Mouse (Mus musculus) adrenal gland, postnatal 10 days (tissue): Measurements from ENCODE around the gene Slc25a1. TPM values are rescaled to one million over a fixed set of nuclear protein-coding genes. Genes with fewer than 3 reads are reported as not detected.

Source experiments
- DNase-seq: peaks from one replicate; pipeline ENCODE4 v3.0.0; 2021; ENCODE audit warnings: mixed read lengths
- total RNA-seq, 2 experiments: library from RNA; stranded (reverse); gene quantifications; 2 replicates each; pipeline ENCODE4 v1.2.3; 2021

Slc25a1 gene
- total RNA-seq, 2 experiments from 2014 or later = 115 to 121 TPM

DNA sequence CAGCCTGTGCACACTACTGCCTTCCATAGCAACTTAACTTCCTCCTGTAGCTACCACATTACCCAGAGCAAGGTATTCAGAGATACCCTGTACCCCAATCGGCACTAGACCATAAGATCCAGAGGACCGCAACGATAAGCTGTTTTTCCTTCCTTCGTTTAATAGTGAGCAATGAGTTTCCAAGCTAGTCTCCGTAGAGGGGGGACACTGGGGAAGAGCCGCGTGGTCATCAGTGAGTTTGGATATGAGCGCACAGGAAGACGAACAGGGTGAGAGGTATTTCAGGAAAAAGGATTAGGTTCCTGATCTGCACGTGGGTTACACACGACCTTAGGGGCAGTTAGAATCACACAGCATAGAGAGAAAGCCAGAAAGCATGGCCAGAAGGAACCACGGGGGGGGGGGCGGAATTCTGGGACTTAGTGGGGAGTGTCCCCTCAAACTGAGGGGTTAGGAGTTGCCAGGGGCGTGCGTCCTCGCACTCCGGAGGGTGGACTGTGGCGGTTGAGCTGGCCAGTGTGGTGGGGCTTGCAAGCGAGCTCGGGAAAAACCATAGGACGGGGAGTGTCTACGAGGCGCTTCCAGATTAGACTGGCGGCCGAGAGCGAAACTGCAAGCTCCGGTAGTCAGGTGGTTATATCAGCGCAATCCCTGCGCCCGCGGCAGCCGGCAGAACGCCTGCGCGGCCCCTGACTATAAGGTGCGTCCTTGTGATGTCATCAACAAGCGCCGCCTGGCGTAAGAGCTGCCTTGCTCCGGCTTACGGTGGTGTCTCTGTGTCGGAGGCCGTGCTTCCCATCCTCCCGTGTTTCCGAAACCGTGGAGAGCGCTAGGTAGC, 6.5 kb downstream of the Slc25a1 start:
- peak; percentile 97 for DNase-seq

DNA sequence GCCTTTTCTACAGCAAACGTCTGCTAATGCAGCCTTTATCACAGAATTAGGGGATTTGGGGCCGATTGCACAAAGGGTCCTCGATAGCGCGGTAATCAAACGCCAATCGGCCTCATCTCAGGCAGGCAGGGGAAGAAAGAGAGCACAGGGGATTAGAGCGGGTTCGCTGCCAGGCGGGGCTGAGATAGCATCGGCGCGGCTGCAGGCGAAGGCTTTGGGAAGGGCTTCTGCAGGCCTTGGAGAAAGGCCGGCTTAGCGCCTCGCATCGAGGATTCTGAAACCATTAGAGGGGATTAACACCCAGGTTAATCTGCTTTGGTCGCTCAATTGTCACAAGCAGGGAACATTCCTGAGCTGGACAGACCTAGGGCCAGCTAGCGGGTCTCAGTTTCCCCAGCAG, 7.4 kb downstream of the Slc25a1 start:
- no peak for DNase-seq

DNA sequence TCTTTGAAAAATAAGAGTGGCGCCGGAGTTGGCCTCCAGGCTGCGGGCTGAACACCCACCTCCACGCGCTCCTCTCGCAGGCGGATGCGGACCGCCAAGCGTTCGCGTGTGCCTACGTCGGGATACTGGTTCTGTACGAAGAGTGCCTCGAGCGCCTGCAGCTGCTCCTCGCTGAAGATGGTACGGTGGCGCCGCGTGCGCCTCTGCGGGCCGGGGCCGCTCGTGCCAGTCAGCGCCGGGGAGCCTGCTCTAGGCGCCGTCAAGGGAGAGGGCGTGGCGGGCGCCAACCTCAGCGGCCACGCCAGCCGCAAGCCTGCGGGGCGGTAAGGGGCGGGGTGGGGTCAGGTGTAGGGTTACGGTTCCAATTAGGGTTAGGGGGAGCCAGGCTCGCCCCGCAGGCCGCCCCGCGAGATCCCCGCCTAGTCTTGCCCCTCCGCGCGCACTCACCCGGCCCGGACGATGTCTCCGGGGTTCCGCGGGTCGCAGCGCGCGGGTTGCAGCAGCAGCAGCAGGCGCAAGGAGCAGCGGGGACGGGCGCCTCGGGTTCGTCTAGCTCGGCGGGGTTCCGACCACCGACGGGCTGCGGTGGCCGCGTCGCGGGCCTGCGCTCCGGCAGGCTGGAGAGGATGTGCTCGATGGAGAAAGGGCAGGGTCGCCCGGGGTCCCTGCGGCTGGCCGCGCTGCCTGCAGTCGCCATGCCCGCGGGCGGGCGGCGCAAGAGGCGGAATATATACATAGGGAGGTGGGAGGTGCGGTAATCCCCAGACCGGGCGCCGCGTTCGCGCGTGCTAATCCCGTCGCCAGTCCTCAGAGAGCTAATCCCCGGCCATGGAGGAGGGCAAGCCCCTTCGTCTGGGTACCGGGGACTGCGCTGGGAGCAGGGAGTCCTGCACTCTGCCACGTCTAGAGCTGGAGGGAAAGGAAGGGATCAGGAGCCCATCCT, 13.4 kb downstream of the Slc25a1 start, which contains the start of gene Gsc2:
TSS of gene Gsc2 (minus strand) at position 753 of the 943 bp plus-strand sequence.
- DNase-seq = peak; percentile 44

GRCm38 (mm10) chr16:17911052-17911595, 16.9 kb downstream of the Slc25a1 start, which contains the start of gene Ess2:
Gene Ess2 (minus strand): TSS chr16:17911348.
- peak; percentile 90 for DNase-seq

GRCm38 (mm10) chr16:17898462-17898861, 29.6 kb downstream of the Slc25a1 start, which contains the start of the genes Dgcr2 and Tssk2:
Gene Dgcr2 (minus strand): TSS chr16:17898562.
Gene Tssk2 (plus strand): TSS chr16:17898637.
- DNase-seq = no peak

DNA sequence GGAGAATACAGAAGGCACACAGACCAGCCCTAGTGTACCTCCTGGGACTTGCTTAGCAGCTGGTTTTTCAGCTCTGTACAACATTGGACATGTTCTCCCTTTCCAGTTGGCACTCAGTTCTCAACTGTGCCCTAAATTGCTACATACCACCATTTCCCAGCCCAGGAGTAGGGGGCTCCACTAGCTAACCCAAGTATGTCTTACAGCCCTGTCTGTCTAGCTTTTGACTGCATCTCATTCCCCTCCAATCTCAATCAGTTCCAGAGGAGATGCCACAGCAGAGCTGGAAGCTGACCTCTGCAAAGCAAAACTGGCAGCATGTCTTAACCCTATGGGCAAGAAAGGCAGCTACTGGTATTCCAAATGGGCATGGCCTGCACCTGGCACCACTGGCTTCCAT, 31.9 kb downstream of the Slc25a1 start:
- no peak for DNase-seq

- no peak for DNase-seq
Measured at GRCm38 (mm10) chr16:17893923-17894322, 34.1 kb downstream of the Slc25a1 start, which contains the start of gene Tssk1. Gene Tssk1 (plus strand): TSS chr16:17894223.

DNA sequence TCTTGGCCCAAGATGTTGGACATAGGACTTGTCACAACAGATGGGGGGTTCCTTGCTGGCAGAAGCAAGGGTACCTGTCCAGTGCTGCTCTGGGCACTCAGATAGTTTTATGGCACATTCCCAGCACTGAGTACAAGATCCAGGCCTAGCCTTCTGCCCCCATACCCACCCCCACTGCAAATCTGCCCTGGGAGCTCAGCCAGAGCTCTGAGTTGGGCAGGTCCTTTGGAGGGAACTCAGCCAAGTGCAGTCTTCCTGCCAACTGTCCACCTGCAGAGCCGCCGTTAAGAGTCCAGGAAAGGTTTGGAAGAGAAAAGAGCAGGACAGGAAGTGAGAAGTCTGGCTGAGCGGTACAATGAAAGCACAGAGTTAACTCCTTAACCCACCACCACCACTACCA, 35.4 kb downstream of the Slc25a1 start:
- peak; percentile 60 for DNase-seq

- peak; percentile 99 for DNase-seq
Measured at GRCm38 (mm10) chr16:17891567-17891959, 36.5 kb downstream of the Slc25a1 start, which contains the start of gene Gm20518. Gene Gm20518 (minus strand): TSS chr16:17891671.

GRCm38 (mm10) chr16:17890917-17891566, 37.0 kb downstream of the Slc25a1 start:
- peak; percentile 92 for DNase-seq

GRCm38 (mm10) chr16:17890342-17890727, 37.7 kb downstream of the Slc25a1 start:
- DNase-seq = no peak

DNA sequence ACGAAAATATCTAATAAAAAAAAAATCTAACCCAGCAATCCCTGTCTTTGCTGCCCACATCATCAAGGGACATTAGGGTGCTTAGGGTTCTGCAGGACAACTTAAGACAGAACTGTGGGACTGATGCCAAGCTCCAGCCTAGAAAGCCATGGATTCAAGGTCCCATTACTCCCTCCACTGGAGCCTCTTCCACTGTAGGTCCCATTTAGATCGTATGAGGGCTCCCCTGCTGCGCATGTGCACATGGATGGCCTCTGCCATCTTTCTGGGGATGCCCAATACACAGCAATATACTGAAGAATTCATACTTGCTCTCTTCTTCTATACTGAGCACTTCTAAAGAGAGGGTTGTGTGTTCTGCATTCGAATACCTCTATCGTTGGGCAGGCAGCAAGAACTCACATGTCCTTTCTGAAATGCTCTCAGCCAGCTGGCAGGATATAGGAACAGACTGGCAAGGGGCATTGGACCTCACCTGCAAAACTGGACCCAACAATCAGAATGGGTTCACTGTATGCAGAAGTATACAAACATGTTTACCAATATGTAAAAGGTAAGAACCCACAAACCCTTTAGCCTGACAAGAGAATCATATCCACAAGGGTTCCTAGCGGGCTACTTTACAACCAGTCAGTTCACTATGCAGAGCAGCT, 38.2 kb downstream of the Slc25a1 start:
- no peak for DNase-seq

DNA sequence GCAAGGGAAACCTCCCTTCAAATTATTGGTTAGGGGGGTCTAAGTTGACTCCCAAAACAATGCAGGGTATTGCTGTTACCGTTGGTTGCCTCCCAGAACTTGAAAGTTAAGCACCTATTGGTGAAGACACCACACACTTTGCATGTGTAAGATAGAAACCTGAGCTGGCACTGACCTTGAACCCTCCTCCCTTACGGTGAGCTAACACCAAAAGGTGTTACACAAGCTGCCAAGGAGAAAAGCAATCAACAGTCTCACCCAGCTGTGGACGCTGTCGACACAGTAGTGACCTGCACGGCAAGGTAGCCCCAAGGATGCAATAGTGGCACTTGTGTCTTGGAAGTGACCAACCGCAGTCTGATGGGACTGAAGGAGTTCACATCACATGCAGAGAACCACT, 43.9 kb downstream of the Slc25a1 start:
- no peak for DNase-seq

GRCm38 (mm10) chr16:17882196-17882595, 45.8 kb downstream of the Slc25a1 start:
- no peak for DNase-seq

- no peak for DNase-seq
Measured at GRCm38 (mm10) chr16:17879571-17879970, 48.4 kb downstream of the Slc25a1 start.

GRCm38 (mm10) chr16:17876096-17876495, 51.9 kb downstream of the Slc25a1 start:
- DNase-seq = no peak

Other genes with a start within 250 kb of the Slc25a1 start
- gene Med15, start 195.3 kb downstream of the Slc25a1 start, total RNA-seq = 10 to 100 TPM; 42.7 to 55.3 TPM
- 10 to 100 TPM; 30.6 to 47.9 TPM for gene Klhl22, start 168.6 kb downstream of the Slc25a1 start, total RNA-seq
- gene Scarf2, start 130.9 kb downstream of the Slc25a1 start, total RNA-seq = 10 to 100 TPM; 15.0 to 16.7 TPM
- not detected for gene B830017H08Rik, start 95.1 kb downstream of the Slc25a1 start, total RNA-seq
- 1 to 10 TPM; 1.3 to 1.9 TPM for gene Car15, start 89.9 kb downstream of the Slc25a1 start, total RNA-seq
- under 1 TPM; 0.18 to 0.30 TPM for gene Gm20518, start 36.5 kb downstream of the Slc25a1 start, total RNA-seq
- gene Tssk1, start 34.0 kb downstream of the Slc25a1 start, total RNA-seq = under 1 TPM in 1 of 2 experiments, not detected in 1; 0.06 TPM
- 10 to 100 TPM; 60.6 to 63.9 TPM for gene Dgcr2, start 29.7 kb downstream of the Slc25a1 start, total RNA-seq
- gene Tssk2, start 29.6 kb downstream of the Slc25a1 start, total RNA-seq = not detected
- gene Ess2, start 16.9 kb downstream of the Slc25a1 start, total RNA-seq = 10 to 100 TPM; 19.4 to 23.1 TPM
- not detected for gene Gsc2, start 13.2 kb downstream of the Slc25a1 start, total RNA-seq
- under 1 TPM in 1 of 2 experiments, not detected in 1; 0.36 TPM for gene Vpreb2, start 52.2 kb upstream of the Slc25a1 start, total RNA-seq
- gene Dgcr6, start 124.6 kb upstream of the Slc25a1 start, total RNA-seq = 10 to 100 TPM; 57.4 to 60.9 TPM
- 10 to 100 TPM; 14.9 to 16.5 TPM for gene Prodh, start 162.0 kb upstream of the Slc25a1 start, total RNA-seq
- gene Rtn4r, start 199.4 kb upstream of the Slc25a1 start, total RNA-seq = under 1 TPM; 0.66 to 0.94 TPM